Mouse (Mus musculus) A20 (cell line): ENCODE measurements around the gene Col4a2.

Experiments
- DNase-seq: peaks from one replicate; pipeline ENCODE4 v3.0.0-alpha.2; 2011; ENCODE audit warnings: low read depth, low spot score

Gene Col4a2

DNA sequence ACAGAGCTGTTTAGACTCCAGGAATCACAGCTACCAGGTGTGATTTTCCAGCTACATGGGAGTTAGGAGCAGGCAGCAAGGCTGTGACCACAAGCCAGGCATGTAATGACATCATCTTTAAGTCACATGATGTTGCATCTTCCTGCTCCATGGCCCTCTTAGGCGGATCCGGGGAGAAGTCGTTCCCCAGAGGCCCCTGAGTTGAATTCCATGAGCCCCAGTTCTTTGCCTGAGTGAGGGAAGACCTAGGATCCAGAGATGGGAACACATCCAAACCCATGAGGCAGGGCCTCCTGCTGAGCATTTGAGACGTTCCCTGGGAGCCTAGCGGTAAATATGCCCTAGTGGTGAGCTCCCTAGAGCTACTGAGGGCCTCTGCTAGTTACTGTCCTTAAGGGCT, 99.8 kb downstream of the Col4a2 start:
- DNase-seq = no peak

DNA sequence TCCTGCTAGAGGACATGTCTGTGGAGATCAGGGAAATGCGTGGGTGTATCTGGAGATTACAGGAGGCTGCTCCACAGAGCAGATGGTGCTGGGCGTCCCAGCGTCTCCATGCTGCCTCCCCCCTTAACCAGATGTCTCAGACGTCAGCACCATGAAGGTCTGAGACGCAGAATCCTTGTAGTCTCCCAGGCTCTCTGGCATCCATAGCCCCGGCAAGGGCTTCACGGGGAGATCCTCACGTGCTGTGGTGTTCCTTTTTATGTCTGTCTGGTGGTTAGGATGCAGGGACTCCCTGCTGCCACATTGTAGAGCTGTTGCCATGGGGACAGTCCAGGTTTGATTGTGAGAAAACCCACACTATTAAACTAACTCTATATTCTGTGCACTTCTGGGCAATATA, 101.7 kb downstream of the Col4a2 start:
- DNase-seq = no peak

DNA sequence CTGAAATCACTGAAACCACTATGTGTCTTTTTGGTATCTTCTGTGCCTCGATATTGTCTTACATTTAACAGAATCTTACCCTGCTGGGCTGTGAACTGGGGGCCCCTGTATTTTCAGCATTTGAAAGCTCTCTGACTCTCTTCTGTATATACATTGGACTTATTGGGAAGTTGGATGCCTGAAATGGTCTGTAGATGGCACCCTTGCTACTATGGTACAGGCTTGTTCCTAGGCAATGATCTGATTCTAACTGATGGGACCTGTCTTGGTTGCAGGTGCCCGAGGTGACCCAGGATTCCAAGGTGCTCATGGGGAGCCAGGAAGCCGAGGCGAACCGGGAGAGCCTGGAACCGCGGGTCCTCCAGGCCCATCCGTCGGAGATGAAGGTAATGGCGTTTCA, 102.5 kb downstream of the Col4a2 start:
- peak; percentile 42 for DNase-seq

DNA sequence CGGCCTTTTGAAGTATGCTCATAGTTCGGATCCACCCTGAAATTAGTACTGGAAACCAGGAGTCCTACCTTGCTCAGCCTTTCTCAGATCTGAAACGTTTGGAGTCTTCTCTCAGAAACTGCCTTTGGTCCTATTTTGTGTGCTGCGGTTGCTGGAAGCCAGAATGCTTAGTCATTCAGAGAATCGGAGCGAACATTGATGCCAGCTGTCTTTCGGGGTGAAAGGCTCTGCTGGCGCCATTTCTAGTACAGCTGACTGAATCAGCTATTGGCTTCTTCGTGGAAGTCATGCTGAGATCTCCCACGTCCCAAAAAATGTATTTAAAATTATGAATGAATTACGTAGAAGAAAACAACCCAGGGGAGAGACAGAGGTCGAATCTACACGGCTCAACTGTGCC, 105.2 kb downstream of the Col4a2 start:
- no peak for DNase-seq

DNA sequence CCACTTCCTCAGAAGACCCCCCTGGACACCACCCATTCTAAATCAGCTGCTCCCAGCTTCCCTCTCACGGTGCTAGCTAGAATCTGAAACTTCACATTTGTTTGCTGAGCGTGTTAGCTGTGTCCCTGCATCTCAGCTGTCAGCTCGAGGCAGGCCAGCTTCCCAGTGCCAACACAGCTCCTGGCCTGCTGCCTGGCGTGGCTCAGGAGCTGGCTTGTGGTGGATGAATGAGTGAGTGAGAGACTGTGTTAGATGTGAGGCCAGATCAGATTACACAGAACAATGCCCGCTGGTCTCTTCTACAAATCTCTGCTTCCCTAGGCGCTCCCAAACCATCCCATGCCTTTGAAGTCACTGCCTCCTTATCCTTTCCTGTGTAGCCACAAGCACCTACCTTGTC, 106.6 kb downstream of the Col4a2 start:
- DNase-seq = no peak

DNA sequence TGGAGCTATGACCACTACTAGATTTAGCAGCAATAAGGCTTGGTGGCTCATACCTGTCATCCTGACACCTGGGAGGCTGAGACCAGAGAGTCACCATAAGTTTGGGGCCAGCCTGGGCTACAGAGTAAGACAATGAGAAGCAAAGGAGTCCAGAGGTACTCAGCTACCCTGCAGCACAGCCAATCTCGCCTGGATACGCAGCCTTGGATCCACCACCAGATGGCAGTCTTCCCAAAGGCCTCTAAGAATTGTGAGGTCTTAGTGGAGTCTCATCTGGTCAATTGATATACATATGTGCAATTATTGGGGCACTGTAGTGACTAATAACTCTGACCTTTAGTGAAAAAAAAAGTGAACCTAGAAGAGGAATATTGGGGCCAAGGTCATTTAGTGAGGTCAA, 107.0 kb downstream of the Col4a2 start:
- peak; percentile 67 for DNase-seq

DNA sequence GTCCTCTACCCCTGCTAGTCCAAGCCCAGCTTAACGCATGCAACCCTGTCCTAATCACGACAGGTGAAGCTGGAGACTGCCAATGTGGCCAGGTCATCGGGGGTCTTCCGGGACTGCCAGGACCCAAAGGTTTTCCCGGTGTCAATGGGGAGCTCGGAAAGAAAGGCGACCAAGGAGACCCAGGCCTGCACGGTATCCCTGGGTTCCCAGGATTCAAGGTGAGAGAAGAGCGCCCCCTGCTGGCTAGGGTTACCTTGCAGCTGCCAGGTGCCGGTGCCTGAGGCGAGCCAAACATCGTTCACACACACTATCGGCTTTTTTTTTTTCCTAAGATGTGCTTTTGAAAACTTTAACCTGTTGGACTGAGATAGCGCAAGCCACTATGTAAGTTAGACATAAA, 108.5 kb downstream of the Col4a2 start:
- DNase-seq = peak; percentile 65

DNA sequence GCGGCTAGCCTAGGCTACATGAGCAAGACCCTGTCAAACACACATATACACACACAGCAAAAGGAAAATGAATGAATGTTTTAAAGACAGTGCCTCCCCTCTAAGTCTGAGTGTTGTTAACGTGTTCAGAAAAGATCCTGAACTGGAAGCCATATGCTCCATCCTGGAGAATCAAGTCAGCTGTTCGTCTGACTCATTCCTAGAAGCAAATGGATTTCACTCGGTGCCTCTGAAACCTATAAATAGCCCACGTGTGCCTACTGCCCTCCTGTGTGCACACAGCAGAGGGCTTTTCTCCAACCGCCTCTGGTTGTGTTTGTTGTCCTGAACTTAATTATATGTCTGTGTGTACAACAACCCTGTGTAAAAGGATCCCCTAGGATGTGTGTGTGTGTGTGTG, 109.4 kb downstream of the Col4a2 start:
- no peak for DNase-seq

DNA sequence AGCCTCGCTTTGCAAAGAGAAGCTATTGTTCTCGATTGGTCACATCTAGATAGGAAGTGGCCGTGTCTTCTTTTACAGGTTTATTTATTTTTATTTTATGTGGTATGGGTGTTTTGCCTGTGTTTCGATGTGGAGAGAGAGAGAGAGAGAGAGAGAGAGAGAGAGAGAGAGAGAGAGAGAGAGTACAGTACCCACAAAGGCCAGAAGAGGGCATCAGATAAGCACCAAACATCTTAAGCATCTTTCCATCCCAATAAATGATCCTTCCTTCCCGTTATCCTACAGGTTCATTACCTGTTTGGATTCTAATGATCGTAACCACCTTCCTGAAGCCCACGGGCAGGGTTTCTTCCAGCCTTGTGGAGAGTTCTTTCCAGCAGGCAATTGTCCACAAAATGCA, 110.5 kb downstream of the Col4a2 start:
- peak; percentile 38 for DNase-seq

DNA sequence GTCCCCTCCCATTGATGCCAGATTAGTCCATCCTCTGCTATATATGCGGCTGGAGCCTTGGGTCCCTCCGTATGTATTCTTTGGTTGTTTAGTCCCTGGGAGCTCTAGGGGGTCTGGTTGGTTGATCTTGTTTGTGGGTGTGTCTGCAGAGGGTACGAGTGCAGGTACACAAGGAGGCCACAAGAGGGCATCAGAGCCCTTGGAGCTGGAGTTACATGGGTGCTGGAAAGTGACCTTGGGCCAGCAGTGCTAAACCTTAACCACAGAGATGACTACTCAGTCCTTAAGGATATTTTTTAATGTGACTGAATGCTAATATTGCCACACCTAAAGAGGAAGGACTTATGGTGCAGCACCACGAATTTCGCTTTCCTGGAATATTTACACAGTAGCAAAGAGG, 118.1 kb downstream of the Col4a2 start:
- peak; percentile 61 for DNase-seq

DNA sequence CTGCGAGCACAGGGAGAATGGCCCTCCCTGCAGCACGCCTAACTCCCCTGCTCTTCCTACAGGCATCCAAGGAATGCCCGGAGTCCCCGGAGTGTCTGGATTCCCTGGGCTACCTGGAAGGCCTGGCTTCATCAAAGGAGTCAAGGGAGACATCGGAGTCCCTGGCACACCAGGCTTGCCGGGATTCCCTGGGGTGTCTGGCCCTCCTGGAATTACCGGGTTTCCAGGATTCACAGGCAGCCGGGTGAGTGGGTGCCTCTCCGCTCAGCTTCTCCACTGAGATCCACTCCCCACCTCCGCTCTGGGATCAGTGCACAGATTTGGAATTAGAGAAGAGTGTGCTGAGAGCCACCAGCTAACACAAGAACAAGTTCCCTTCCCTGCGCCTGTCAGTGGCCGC, 125.3 kb downstream of the Col4a2 start:
- DNase-seq = no peak

DNA sequence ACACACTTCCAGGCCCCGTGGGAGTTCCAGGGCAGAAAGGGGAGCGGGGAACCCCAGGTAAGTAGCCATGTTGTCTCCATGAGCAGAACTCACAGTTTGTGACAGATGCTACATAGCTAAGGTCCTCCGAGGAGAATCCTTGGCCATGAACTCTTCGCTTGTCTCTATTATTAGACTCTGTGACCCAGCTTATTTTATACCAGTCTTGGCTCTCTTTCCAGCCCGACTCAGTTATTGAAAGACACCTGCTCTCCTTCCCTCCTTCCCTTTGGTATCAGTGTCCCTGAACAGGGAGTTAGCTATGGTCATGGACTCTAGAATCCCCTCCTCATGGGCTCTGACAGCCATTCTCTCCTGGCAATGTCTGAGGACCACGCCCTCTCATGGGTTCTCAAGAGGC, 128.7 kb downstream of the Col4a2 start:
- no peak for DNase-seq

DNA sequence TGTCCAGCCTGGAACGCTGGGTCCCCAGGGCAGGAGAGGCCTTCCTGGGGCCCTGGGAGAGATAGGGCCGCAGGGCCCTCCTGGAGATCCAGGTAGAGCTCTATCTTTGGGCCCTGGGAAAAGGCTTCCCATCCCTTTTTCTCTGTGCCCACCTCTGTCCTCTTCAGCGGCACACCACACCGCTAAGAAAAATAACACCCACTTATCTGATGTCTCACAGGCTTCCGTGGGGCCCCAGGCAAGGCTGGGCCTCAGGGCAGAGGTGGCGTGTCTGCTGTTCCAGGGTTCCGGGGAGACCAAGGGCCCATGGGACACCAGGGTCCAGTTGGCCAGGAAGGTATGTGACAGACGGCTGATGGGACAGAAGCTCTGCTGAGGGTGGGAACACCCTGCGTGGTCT, 131.0 kb downstream of the Col4a2 start:
- no peak for DNase-seq

DNA sequence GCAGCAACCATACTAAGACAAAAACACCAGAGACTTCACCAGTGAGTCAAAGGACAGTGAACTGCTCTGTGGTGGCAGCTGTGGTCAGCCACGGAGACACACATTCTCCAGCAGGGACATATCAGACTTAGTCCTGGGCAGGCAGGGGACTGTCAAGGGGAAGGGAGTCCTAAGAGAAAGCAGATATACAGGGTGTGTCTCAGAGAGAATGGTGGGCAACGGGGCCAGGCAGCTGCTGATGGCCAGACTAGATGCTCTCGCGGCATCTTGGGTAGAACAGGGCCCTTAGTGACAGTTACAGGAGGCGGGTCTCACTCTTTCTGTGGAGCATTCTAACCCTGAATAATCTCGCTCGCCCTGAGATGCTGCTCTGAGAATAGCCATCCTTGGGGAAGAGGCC, 131.6 kb downstream of the Col4a2 start:
- no peak for DNase-seq

DNA sequence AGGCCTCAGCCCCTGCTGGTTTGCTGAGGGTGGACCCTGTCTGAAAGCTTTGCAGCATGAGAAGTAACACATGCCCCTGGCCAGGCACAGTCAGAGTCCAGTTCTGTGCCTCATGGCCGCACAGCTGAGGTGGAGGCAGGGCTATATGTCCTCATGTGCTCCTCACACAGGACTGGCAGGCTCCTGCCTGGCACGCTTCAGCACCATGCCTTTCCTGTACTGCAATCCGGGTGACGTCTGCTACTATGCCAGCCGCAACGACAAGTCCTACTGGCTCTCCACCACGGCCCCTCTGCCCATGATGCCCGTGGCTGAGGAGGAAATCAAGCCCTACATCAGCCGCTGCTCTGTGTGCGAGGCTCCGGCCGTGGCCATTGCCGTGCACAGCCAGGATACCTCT, 133.2 kb downstream of the Col4a2 start:
- no peak for DNase-seq

DNA sequence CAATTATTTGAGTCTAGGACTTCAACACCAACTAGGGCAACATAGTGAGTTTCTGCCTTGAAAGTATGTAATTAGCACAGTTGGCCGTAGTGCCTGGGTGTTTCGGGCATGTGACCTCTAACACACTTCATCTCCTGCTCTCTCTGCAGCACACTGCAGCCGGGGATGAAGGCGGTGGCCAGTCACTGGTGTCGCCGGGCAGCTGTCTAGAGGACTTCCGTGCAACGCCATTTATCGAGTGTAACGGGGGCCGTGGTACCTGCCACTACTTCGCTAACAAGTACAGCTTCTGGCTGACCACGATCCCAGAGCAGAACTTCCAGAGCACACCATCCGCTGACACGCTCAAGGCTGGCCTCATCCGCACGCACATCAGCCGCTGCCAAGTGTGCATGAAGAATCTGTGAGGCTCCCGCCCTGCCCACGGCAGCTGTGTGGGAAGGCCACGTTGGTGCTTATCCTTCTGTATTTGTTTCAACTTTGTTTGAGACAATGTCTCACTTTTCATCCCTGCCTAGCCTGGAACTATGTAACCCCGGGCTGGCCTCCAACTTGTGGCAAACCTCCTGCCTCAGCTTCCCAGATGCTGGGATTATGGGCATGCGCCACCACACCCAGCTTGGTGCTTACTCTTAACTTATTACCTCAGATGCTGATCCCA, 135.4 kb downstream of the Col4a2 start:
- DNase-seq = no peak

DNA sequence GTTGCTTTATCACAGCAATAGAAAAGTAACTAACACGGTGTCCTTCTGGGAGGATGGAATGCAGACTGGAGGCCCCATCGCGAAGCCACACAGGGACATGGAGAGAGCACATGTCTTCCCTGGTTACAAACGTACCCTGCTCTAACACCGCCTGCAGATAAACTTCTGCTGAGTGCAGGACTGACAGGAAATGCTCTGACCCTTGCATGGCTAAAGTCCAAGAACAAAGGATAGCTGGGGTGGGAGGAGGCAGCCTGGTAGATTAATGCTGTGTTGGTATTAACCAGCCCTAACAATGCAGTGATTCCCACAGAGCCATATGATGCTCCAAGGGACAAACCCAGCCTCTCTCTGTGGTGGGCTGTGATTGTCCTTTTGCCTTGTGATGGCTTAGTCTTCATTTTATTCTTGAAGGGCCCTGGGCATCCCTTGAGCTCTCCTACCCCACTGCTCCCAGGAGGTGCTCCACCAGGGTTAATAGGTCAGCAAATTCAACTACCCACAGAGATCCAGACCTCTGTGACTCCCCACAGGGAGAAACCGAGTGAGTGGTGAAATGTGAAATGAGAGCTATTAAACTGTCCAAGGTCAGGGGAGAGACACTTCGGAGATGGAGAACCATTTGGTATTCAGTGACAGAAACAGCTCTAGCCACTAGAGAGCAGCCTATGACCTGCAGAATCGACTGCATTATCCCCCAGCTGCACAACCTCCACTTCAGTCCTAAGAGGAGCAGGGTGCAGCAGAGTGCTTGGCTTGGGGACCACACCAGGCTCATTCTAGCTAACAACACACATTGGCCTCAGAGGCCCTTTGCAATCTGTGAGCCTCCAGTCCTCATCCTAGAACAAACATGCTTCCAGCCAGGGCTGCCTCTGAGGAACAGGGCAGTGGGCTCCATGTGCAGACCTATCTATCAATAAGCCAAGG, 137.8 kb downstream of the Col4a2 start:
- DNase-seq = peak; percentile 66

DNA sequence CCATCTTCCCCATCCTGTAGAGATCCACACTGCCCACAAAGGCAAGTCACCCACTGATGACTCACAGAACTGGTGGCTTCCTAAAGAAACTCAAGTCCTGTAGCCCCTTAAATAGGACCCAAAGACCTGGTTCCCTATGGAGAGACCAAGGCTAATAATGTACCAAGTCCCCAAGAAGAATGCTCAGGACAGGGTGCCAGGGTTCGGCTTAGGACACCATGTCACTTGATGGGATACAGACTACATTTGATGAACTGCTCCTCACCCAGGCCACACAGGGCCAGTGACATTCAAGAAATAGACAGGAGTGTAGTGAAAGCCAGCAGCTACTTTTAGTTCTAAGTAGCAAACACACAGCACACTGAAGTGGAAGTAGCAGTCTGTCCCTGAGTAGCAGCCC, 139.5 kb downstream of the Col4a2 start:
- DNase-seq = no peak

DNA sequence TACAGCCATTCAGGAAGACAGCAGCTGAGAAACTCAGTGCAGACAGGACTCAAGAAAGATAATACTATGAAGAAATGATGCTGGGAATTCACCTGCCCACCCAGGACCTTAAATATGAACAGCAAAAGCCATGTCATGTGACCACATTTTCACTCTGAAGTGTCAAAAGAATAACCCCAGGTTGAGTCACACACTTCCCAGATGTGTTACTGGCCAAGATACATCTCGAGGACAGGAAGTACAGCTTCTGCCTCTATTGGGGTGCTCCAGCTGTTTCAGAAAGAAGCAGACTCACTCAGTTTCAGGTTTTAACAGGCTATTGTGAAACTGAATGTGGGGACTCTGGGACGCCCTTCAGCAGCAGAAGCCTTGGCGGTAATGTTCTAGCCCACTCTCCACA, 140.0 kb downstream of the Col4a2 start:
- DNase-seq = peak; percentile 79

DNA sequence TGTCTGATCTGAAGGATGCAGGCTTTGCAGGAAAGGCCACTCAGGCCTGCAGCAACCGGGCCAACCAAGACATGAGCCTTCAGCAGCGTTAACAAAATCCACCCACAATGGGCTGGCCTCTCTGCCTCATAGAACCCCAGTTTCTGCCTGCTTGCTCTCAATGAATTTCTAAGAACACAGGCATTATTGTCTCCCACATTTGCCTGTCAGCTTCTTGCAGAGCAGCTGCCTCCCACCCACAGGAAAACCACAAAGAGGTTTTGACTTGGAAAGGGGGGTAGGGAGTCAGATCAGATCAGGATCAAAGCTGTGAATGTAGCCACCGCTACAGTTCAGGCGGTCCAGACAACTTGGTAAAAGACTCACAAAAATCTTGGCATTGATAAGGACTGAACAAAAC, 140.4 kb downstream of the Col4a2 start:
- no peak for DNase-seq

DNA sequence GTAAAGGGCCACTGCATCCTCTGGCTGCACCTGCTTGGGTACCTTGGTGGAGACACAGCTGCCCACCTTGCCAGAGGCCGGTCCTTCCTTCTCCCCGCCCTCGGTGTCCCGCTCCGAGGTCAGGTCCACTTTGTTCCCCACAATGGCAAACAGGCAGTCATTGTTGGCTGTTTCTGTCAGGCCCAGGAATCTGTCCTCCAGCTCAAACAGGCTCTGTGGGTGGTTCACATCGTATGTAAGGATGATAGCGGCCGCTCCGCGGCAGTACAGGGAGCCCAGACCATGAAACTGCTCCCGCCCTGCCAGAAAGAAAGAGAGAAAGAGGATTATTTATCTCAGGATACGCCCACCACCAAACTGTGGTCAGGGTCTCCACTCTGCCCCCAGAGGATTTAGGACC, 141.6 kb downstream of the Col4a2 start:
- no peak for DNase-seq

DNA sequence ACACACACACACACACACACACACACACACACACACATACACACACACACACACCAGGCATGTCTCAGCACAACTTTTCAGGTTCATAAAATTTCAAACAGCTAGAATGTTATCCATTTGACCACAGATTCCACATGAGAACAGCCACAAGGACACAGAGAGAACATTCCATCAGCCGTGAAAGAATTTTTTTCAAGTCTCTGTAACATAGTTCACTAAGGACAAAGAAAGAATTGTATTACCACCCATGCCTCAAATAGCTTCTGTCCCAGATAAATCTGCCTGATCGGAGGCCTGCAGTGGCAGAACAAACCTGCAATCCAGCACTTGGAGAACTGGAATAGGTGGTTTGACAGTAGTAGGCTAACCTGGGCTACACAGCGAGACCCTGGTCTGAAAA, 144.7 kb downstream of the Col4a2 start:
- no peak for DNase-seq
